Mouse (Mus musculus) gastrocnemius, postnatal 14 days (tissue): Measurements from ENCODE around the gene Cnp. TPM values are rescaled to one million over a fixed set of nuclear protein-coding genes. Genes with fewer than 3 reads are reported as not detected.

ENCODE experiments used
- total RNA-seq, 2 experiments: library from RNA; stranded (reverse); gene quantifications; 2 replicates each; pipeline ENCODE4 v1.2.3; 2021

Gene Cnp
- total RNA-seq, 2 experiments from 2014 or later = 10.7 to 32.2 TPM

Other genes with a start within 250 kb of the Cnp start
- not detected for gene Gast, start 240.5 kb upstream of the Cnp start, total RNA-seq
- gene Hap1, start 218.8 kb upstream of the Cnp start, total RNA-seq = under 1 TPM; 0.66 to 0.82 TPM
- gene Jup, start 177.1 kb upstream of the Cnp start, total RNA-seq = 10 to 100 TPM; 88.5 to 89.4 TPM
- 10 to 100 TPM; 10.9 to 12.0 TPM for gene P3h4, start 160.1 kb upstream of the Cnp start, total RNA-seq
- gene Fkbp10, start 159.2 kb upstream of the Cnp start, total RNA-seq = 10 to 100 TPM; 26.1 to 31.3 TPM
- 10 to 100 TPM; 13.2 to 13.3 TPM for gene Nt5c3b, start 133.1 kb upstream of the Cnp start, total RNA-seq
- under 1 TPM; 0.33 to 0.43 TPM for gene Klhl10, start 133.0 kb upstream of the Cnp start, total RNA-seq
- gene Klhl11, start 102.2 kb upstream of the Cnp start, total RNA-seq = 1 to 10 TPM; 6.5 to 6.9 TPM
- gene Acly, start 46.9 kb upstream of the Cnp start, total RNA-seq = 10 to 100 TPM; 16.4 to 19.9 TPM
- under 1 TPM; 0.14 to 0.16 TPM for gene Ttc25, start 29.3 kb upstream of the Cnp start, total RNA-seq
- 10 to 100 TPM; 21.2 to 23.4 TPM for gene Nkiras2, start 44.3 kb downstream of the Cnp start, total RNA-seq
- 100 to 1,000 TPM; 143 to 179 TPM for gene Dnajc7, start 45.3 kb downstream of the Cnp start, total RNA-seq
- gene Zfp385c, start 117.6 kb downstream of the Cnp start, total RNA-seq = 1 to 10 TPM in 1 of 2 experiments, under 1 TPM in 1; 0.62 to 1.5 TPM
- under 1 TPM; 0.35 to 0.39 TPM for gene Dhx58, start 129.4 kb downstream of the Cnp start, total RNA-seq
- 10 to 100 TPM; 11.2 to 12.5 TPM for gene Kat2a, start 137.6 kb downstream of the Cnp start, total RNA-seq
- not detected for gene Hspb9, start 138.9 kb downstream of the Cnp start, total RNA-seq
- gene Rab5c, start 163.3 kb downstream of the Cnp start, total RNA-seq = 10 to 100 TPM; 49.1 to 49.4 TPM
- gene Kcnh4, start 185.0 kb downstream of the Cnp start, total RNA-seq = not detected
- not detected for gene Hcrt, start 188.0 kb downstream of the Cnp start, total RNA-seq
- gene Ghdc, start 196.1 kb downstream of the Cnp start, total RNA-seq = 1 to 10 TPM; 5.6 to 7.1 TPM